Mouse (Mus musculus) heart, embryonic 15.5 days (tissue): Measurements from ENCODE around the gene Neurl2. TPM values are rescaled to one million over a fixed set of nuclear protein-coding genes. Genes with fewer than 3 reads are reported as not detected.

ENCODE experiments used
- ATAC-seq: fragments of 200-750 bp; cut with Nextera tagmentation; replicated peaks from 2 replicates; pipeline ENCODE4 v1.8.0; 2017; ENCODE audit warnings: low read depth, moderate TSS enrichment; ENCODE audit not compliant: insufficient number of reproducible peaks, insufficient read depth, low FRiP score
- H3K27ac ChIP-seq: fragments of 300-500 bp; sonication (generic); 2 replicates; pipeline ENCODE4 v1.5.1; 2015; ENCODE audit warnings: mild to moderate bottlenecking, inconsistent platforms
- H3K27me3 ChIP-seq: fragments of 300-500 bp; sonication (generic); 2 replicates; pipeline ENCODE4 v1.6.1; 2015; ENCODE audit warnings: inconsistent platforms
- H3K36me3 ChIP-seq: fragments of 300-500 bp; sonication (generic); 2 replicates; pipeline ENCODE4 v1.6.1; 2015; ENCODE audit warnings: mild to moderate bottlenecking, inconsistent platforms
- H3K4me1 ChIP-seq: fragments of 300-500 bp; sonication (generic); replicated peaks from 2 replicates; pipeline ENCODE4 v1.6.1; 2015; ENCODE audit warnings: inconsistent platforms
- H3K4me2 ChIP-seq: fragments of 300-500 bp; sonication (generic); 2 replicates; pipeline ENCODE4 v1.6.1; 2015; ENCODE audit warnings: inconsistent platforms, mild to moderate bottlenecking, moderate library complexity
- H3K4me3 ChIP-seq: fragments of 300-500 bp; sonication (generic); 2 replicates; pipeline ENCODE4 v1.5.1; 2015; ENCODE audit warnings: mild to moderate bottlenecking, inconsistent platforms
- H3K9ac ChIP-seq: fragments of 300-500 bp; sonication (generic); 2 replicates; pipeline ENCODE4 v1.6.1; 2015; ENCODE audit warnings: mild to moderate bottlenecking, inconsistent platforms
- H3K9me3 ChIP-seq: fragments of 300-500 bp; sonication (generic); replicated peaks from 2 replicates; pipeline ENCODE4 v1.6.1; 2016; ENCODE audit warnings: inconsistent platforms
- WGBS: fragments of 180-500 bp; shearing (Covaris S2); methylation state at CpG from one replicate; pipeline ENCODE4 v1.1.7; 2015; ENCODE audit warnings: mixed read lengths; 5-methylcytosine and 5-hydroxymethylcytosine counted together
- polyA plus RNA-seq: library from polyadenylated mRNA; unstranded; fragments of >200 nt; fragmentation: Nextera tagmentation; extraction: Ambion mirVana; gene quantifications from 2 replicates; pipeline ENCODE4 v1.2.1, GENCODE M21; 2015

Gene Neurl2
- polyA plus RNA-seq, 1 experiment from 2014 or later = 47.1 TPM

DNA sequence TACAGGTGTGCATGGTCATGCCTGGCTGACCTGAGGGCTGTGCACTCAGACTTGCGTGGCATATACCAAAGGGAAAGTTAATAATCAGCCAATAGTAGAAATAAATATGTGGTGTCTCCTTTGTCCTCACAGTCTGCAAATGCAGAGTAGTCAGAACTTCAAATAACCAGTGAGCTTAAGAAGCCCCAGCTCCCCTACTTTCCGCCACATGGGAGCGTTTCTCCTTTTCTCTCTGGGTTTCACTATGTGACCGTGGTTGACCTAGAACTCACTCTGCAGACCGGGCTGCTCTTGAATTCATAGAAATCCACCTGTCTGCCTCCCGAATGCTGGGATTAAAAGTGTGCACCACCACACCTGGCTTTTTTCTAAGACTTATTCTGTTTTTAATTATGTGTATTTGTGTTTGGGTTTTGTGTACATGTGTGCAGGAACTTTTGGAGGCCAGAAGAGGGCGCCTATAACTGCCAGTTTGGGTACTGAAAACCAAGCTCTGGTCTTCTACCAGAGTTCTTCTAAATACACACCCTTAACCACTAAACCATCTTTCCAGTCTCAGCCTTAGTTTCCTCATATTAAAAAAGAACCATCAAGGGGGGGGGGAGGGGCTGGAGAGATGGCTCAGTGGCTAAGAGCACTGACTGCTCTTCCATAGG, 49.2 kb downstream of the Neurl2 start:
- H3K9ac ChIP-seq = no peak overlapping the region
- ATAC-seq = no peak
- no peaks in the 10 kb centered on the region for H3K9me3 ChIP-seq
- no peak overlapping the region for H3K4me3 ChIP-seq
- H3K27me3 ChIP-seq = no peaks in the 10 kb centered on the region
- WGBS = 72% methylated on average over 7 of the region's 7 CpGs
- no peak overlapping the region for H3K4me2 ChIP-seq
- peaks cover 26% of the 10 kb centered on the region for H3K4me1 ChIP-seq
- H3K36me3 ChIP-seq = no peaks in the 10 kb centered on the region; the same call in 1 of the 2 replicates
- no peak overlapping the region for H3K27ac ChIP-seq

- no peak overlapping the region for H3K4me2 ChIP-seq
- 0 out of 2 replicates have a peak, but pooled peaks cover 4% of the 10 kb centered on the region for H3K27me3 ChIP-seq
- H3K9me3 ChIP-seq = no peaks in the 10 kb centered on the region
- ATAC-seq = no peak
- no peak overlapping the region for H3K27ac ChIP-seq
- H3K4me1 ChIP-seq = peaks cover 14% of the 10 kb centered on the region
- no peak overlapping the region for H3K9ac ChIP-seq
- H3K4me3 ChIP-seq = no peak overlapping the region
- 56% methylated on average over 4 of the region's 4 CpGs for WGBS
- no peaks in the 10 kb centered on the region for H3K36me3 ChIP-seq
These were observed 51.4 kb downstream of the Neurl2 start for GRCm38 (mm10) chr2:164781876-164782275.

Other genes with a start within 250 kb of the Neurl2 start
- gene Wfdc6a, start 248.0 kb downstream of the Neurl2 start, polyA plus RNA-seq = 0.21 and 0.47 TPM in 2 replicates
- gene Eppin, start 239.9 kb downstream of the Neurl2 start, polyA plus RNA-seq = not detected in 2 replicates
- not detected in 2 replicates for gene Wfdc6b, start 219.9 kb downstream of the Neurl2 start, polyA plus RNA-seq
- not detected in 2 replicates for gene Wfdc8, start 219.8 kb downstream of the Neurl2 start, polyA plus RNA-seq
- not detected in 2 replicates for gene Wfdc16, start 194.7 kb downstream of the Neurl2 start, polyA plus RNA-seq
- 0.31 TPM in 1 of 2 replicates, not detected in the other for gene Wfdc10, start 177.4 kb downstream of the Neurl2 start, polyA plus RNA-seq
- gene Wfdc9, start 176.9 kb downstream of the Neurl2 start, polyA plus RNA-seq = not detected in 2 replicates
- not detected in 2 replicates for gene Wfdc11, start 159.4 kb downstream of the Neurl2 start, polyA plus RNA-seq
- gene Wfdc13, start 148.3 kb downstream of the Neurl2 start, polyA plus RNA-seq = not detected in 2 replicates
- gene Spint4, start 135.0 kb downstream of the Neurl2 start, polyA plus RNA-seq = 0.19 TPM in 1 of 2 replicates, not detected in the other
- gene Spint5, start 118.2 kb downstream of the Neurl2 start, polyA plus RNA-seq = not detected in 2 replicates
- 0.74 and 0.77 TPM in 2 replicates for gene Wfdc3, start 87.5 kb downstream of the Neurl2 start, polyA plus RNA-seq
- 51.0 and 51.4 TPM in 2 replicates for gene Dnttip1, start 87.5 kb downstream of the Neurl2 start, polyA plus RNA-seq
- gene Ube2c, start 63.6 kb downstream of the Neurl2 start, polyA plus RNA-seq = 377 and 382 TPM in 2 replicates
- gene Tnnc2, start 53.5 kb downstream of the Neurl2 start, polyA plus RNA-seq = 4.9 and 5.2 TPM in 2 replicates
- 42.5 and 43.4 TPM in 2 replicates for gene Snx21, start 47.6 kb downstream of the Neurl2 start, polyA plus RNA-seq
- 12.0 and 15.0 TPM in 2 replicates for gene Acot8, start 28.6 kb downstream of the Neurl2 start, polyA plus RNA-seq
- gene Zswim3, start 28.4 kb downstream of the Neurl2 start, polyA plus RNA-seq = 4.9 TPM in 2 replicates
- 8.1 and 10.3 TPM in 2 replicates for gene Zswim1, start 10.8 kb downstream of the Neurl2 start, polyA plus RNA-seq
- gene Spata25, start 4.9 kb downstream of the Neurl2 start, polyA plus RNA-seq = not detected in 2 replicates
- gene Ctsa, start 583 bp downstream of the Neurl2 start, polyA plus RNA-seq = 167 and 180 TPM in 2 replicates
- 14.0 and 71.8 TPM in 2 replicates for gene Pltp, start 24.3 kb upstream of the Neurl2 start, polyA plus RNA-seq
- 53.4 and 56.4 TPM in 2 replicates for gene Pcif1, start 45.8 kb upstream of the Neurl2 start, polyA plus RNA-seq
- gene Zfp335, start 78.3 kb upstream of the Neurl2 start, polyA plus RNA-seq = 5.9 and 10.9 TPM in 2 replicates
- 0.81 and 4.5 TPM in 2 replicates for gene Mmp9, start 107.3 kb upstream of the Neurl2 start, polyA plus RNA-seq
- 0.21 and 0.53 TPM in 2 replicates for gene Slc12a5, start 127.3 kb upstream of the Neurl2 start, polyA plus RNA-seq
- 38.6 and 44.6 TPM in 2 replicates for gene Ncoa5, start 201.4 kb upstream of the Neurl2 start, polyA plus RNA-seq
- gene Cd40, start 222.2 kb upstream of the Neurl2 start, polyA plus RNA-seq = 6.0 and 9.8 TPM in 2 replicates